Mouse (Mus musculus) stomach, embryonic 16.5 days (tissue): ENCODE measurements around the gene Zfp692. TPM values are rescaled to one million over a fixed set of nuclear protein-coding genes. Genes with fewer than 3 reads are reported as not detected.

ENCODE experiments used
- ATAC-seq: fragments of 200-750 bp; cut with Nextera tagmentation; 2 replicates; pipeline ENCODE4 v1.8.0; 2017; ENCODE audit warnings: moderate number of reproducible peaks, moderate TSS enrichment; ENCODE audit not compliant: insufficient read depth, low FRiP score
- H3K27ac ChIP-seq: fragments of 300-500 bp; sonication (generic); 2 replicates; pipeline ENCODE4 v1.5.1; 2014; ENCODE audit warnings: low read length
- H3K27me3 ChIP-seq: fragments of 300-500 bp; sonication (generic); 2 replicates; pipeline ENCODE4 v1.6.1; 2014; ENCODE audit warnings: low read length, control low read depth, mixed read lengths; ENCODE audit not compliant: control insufficient read depth, insufficient read depth
- H3K36me3 ChIP-seq: fragments of 300-500 bp; sonication (generic); 2 replicates; pipeline ENCODE4 v1.6.1; 2014; ENCODE audit warnings: low read length; ENCODE audit not compliant: control insufficient read depth, insufficient read depth
- H3K4me1 ChIP-seq: fragments of 300-500 bp; sonication (generic); 2 replicates; pipeline ENCODE4 v1.6.1; 2014; ENCODE audit warnings: low read length, control low read depth, mixed read lengths; ENCODE audit not compliant: control insufficient read depth, insufficient read depth
- H3K4me2 ChIP-seq: fragments of 300-500 bp; sonication (generic); 2 replicates; pipeline ENCODE4 v1.6.1; 2014; ENCODE audit warnings: low read depth, low read length, mixed read lengths
- H3K4me3 ChIP-seq: fragments of 300-500 bp; sonication (generic); replicated peaks from 2 replicates; pipeline ENCODE4 v1.5.1; 2014; ENCODE audit warnings: mild to moderate bottlenecking, low read length
- H3K9ac ChIP-seq: fragments of 300-500 bp; sonication (generic); 2 replicates; pipeline ENCODE4 v1.6.1; 2014; ENCODE audit warnings: low read length
- H3K9me3 ChIP-seq: fragments of 300-500 bp; sonication (generic); replicated peaks from 2 replicates; pipeline ENCODE4 v1.6.1; 2016; ENCODE audit warnings: low read length, control low read depth; ENCODE audit not compliant: control insufficient read depth
- WGBS: fragments of 180-500 bp; shearing (Covaris S2); extraction: QIAGEN DNeasy Blood & Tissue Kit; methylation state at CpG from one replicate; pipeline ENCODE4 v1.1.7; 2014; 5-methylcytosine and 5-hydroxymethylcytosine counted together
- polyA plus RNA-seq: library from polyadenylated mRNA; unstranded; fragments of >200 nt; fragmentation: Nextera tagmentation; extraction: Ambion mirVana; gene quantifications from 2 replicates; pipeline ENCODE4 v1.2.1, GENCODE M21; 2015

Zfp692 gene
- polyA plus RNA-seq, 1 experiment from 2014 or later, result 28.8 TPM

DNA sequence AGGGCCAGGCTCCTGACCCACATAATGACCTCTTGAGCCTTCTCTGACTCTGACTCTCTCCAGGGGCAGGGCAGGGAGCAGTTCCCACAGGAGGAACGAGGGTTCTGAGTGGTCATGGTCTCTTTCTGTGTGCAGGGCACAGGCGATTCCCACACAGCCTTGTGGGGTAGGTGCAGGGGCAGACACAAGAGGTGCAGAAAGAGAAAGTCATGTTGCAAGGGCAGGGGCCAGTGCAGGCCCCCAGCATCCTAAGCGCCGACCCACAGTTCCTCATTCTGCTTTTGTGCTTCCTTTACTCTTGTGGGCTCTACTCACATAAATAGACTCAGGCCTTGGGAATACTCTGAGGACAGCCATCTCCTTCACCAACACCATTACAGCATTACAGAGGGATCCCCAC, 31.1 kb upstream of the Zfp692 start:
- Histone ChIP-seq H3K27ac (no peak overlapping the region), H3K4me1 (no peaks in the 10 kb centered on the region), H3K9ac (no peak overlapping the region), H3K4me2 (no peak overlapping the region), H3K9me3 (no peaks in the 10 kb centered on the region), H3K27me3 (no peaks in the 10 kb centered on the region), H3K36me3 (no peaks in the 10 kb centered on the region), H3K4me3 (no peak overlapping the region)
- no peak for ATAC-seq
- WGBS, result 66% methylated on average over 4 of the region's 4 CpGs

- Histone ChIP-seq H3K27me3 (no peaks in the 10 kb centered on the region), H3K9me3 (no peaks in the 10 kb centered on the region), H3K9ac (no peak overlapping the region), H3K4me1 (no peaks in the 10 kb centered on the region), H3K27ac (no peak overlapping the region), H3K36me3 (no peaks in the 10 kb centered on the region), H3K4me3 (no peak overlapping the region), H3K4me2 (no peak overlapping the region)
- ATAC-seq, result no peak
- WGBS, result 84% methylated on average over 13 of the region's 13 CpGs
Measured at GRCm38 (mm10) chr11:58281970-58282496, 24.8 kb upstream of the Zfp692 start.

GRCm38 (mm10) chr11:58282518-58282917, 24.4 kb upstream of the Zfp692 start:
- Histone ChIP-seq H3K27ac (no peak overlapping the region), H3K4me2 (no peak overlapping the region), H3K36me3 (no peaks in the 10 kb centered on the region), H3K4me1 (no peaks in the 10 kb centered on the region), H3K9ac (no peak overlapping the region), H3K9me3 (no peaks in the 10 kb centered on the region), H3K4me3 (no peak overlapping the region), H3K27me3 (no peaks in the 10 kb centered on the region)
- WGBS, result 82% methylated on average over 5 of the region's 5 CpGs
- ATAC-seq, result no peak

DNA sequence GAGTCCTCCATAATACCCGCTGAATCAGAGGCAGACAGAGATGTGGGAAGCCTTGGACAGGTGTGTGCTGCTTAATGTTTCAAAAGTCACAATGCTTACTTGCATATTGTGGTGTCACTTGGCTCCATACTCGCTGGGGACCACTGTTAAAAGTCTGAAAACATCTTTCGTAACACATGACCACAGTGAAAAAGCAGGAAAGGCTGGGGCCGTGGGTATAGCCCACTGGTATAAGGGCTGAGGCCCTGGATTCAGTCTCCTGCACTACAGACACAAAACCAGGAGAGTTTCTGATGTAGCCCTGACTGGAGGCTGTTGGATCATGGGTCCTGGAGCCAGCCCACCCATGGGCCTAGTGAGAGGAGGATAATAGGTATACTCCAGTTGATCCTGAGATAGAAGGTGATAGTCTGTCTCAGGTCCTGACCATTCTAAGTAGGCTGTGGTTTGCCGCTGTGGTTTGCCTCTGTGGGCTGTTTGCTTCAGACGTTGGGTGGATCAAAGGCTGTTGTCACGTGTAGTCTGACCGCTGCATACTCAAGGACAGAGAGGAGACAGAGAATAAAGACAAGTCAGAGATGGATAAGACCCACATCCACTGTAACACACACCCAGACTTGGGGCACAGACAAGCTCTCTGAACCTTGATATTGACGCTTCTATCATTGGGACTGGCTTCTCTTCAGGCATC, 16.7 kb upstream of the Zfp692 start:
- WGBS, result 70% methylated on average over 9 of the region's 9 CpGs
- H3K27ac ChIP-seq, result no peak overlapping the region
- ATAC-seq, result no peak
- no peaks in the 10 kb centered on the region for H3K9me3 ChIP-seq
- no peaks in the 10 kb centered on the region for H3K36me3 ChIP-seq
- no peak overlapping the region for H3K9ac ChIP-seq
- no peaks in the 10 kb centered on the region for H3K4me1 ChIP-seq
- H3K27me3 ChIP-seq, result no peaks in the 10 kb centered on the region
- no peak overlapping the region for H3K4me3 ChIP-seq
- no peak overlapping the region for H3K4me2 ChIP-seq

- H3K9me3 ChIP-seq, result no peaks in the 10 kb centered on the region
- H3K4me3 ChIP-seq, result no peak overlapping the region
- no peak overlapping the region for H3K4me2 ChIP-seq
- no peak overlapping the region for H3K9ac ChIP-seq
- no peak for ATAC-seq
- H3K4me1 ChIP-seq, result no peaks in the 10 kb centered on the region
- H3K27me3 ChIP-seq, result no peaks in the 10 kb centered on the region
- no peaks in the 10 kb centered on the region for H3K36me3 ChIP-seq
- H3K27ac ChIP-seq, result no peak overlapping the region
- WGBS, result 77% methylated on average over 4 of the region's 4 CpGs
Measured at GRCm38 (mm10) chr11:58290812-58291211, 16.1 kb upstream of the Zfp692 start.

- Histone ChIP-seq H3K27me3 (no peaks in the 10 kb centered on the region), H3K4me3 (no peak overlapping the region), H3K4me2 (no peak overlapping the region), H3K36me3 (no peaks in the 10 kb centered on the region), H3K9me3 (no peaks in the 10 kb centered on the region), H3K27ac (no peak overlapping the region), H3K4me1 (no peaks in the 10 kb centered on the region), H3K9ac (no peak overlapping the region)
- ATAC-seq, result no peak
- 46% methylated on average over 4 of the region's 4 CpGs for WGBS
Measured at GRCm38 (mm10) chr11:58292791-58293190, 14.1 kb upstream of the Zfp692 start.

DNA sequence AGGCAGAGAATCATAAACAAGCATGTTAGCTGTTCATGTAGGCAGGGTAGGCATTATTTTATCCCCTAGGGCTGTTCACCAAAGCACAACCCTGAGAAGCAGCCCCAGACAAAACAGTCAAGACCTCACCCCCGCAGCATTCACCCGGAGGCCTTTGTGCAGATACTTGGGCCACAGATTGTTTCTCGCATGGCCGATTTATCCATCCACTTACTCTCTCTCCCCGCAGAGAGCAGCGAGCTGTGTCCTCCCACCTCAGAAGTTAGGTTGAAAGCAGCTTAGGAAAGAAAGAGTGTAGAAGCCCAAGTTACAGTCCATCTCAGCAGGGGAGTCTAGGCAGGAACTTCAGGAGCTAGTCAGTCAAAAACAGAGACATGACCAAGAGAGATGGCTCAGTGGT, 9.5 kb upstream of the Zfp692 start:
- WGBS, result 83% methylated on average over 6 of the region's 6 CpGs
- H3K36me3 ChIP-seq, result no peaks in the 10 kb centered on the region
- H3K9me3 ChIP-seq, result no peaks in the 10 kb centered on the region
- H3K27ac ChIP-seq, result no peak overlapping the region
- no peak overlapping the region for H3K4me2 ChIP-seq
- H3K9ac ChIP-seq, result no peak overlapping the region
- no peaks in the 10 kb centered on the region for H3K27me3 ChIP-seq
- H3K4me1 ChIP-seq, result no peaks in the 10 kb centered on the region
- H3K4me3 ChIP-seq, result no peak overlapping the region
- ATAC-seq, result no peak

GRCm38 (mm10) chr11:58301057-58301456, 5.8 kb upstream of the Zfp692 start:
- no peak overlapping the region for H3K27ac ChIP-seq
- H3K4me1 ChIP-seq, result peaks cover 4% of the 10 kb centered on the region
- H3K9ac ChIP-seq, result no peak overlapping the region
- no peaks in the 10 kb centered on the region for H3K27me3 ChIP-seq
- peak overlapping the region; percentile 71 for H3K4me3 ChIP-seq
- ATAC-seq, result no peak
- no peaks in the 10 kb centered on the region for H3K9me3 ChIP-seq
- 12% methylated on average over 13 of the region's 13 CpGs for WGBS
- H3K4me2 ChIP-seq, result peak overlapping the region; percentile 61
- no peaks in the 10 kb centered on the region for H3K36me3 ChIP-seq

- peaks cover 4% of the 10 kb centered on the region for H3K4me1 ChIP-seq
- peak; percentile 92 for ATAC-seq
- no peaks in the 10 kb centered on the region for H3K9me3 ChIP-seq
- H3K4me3 ChIP-seq, result peak overlapping the region; percentile 71
- WGBS, result under 1% methylated on average over 36 of the region's 36 CpGs
- peak overlapping the region; percentile 96 for H3K27ac ChIP-seq
- peak overlapping the region; percentile 63 for H3K4me2 ChIP-seq
- H3K36me3 ChIP-seq, result no peaks in the 10 kb centered on the region
- no peaks in the 10 kb centered on the region for H3K27me3 ChIP-seq
- peak overlapping the region; percentile 70 for H3K9ac ChIP-seq
Measured at GRCm38 (mm10) chr11:58301837-58302754, 4.8 kb upstream of the Zfp692 start.
